Mouse (Mus musculus) megakaryocyte, embryonic 14.5 days (primary cell): ENCODE measurements at regions not wholly inside any gene's neighbourhood (a gene's known extent, or its start where the extent isn't known, plus 50 kb on each side); places are given as distances from the start of the nearest gene placed in this dataset.

ENCODE experiments used
- FLI1 ChIP-seq: IDR thresholded peaks from 2 replicates; pipeline ENCODE4 v1.6.1; 2012; ENCODE audit warnings: low read length, inconsistent platforms, mixed read lengths
- GATA1 ChIP-seq: IDR thresholded peaks from 3 replicates; pipeline ENCODE4 v1.6.1; 2012; ENCODE audit warnings: mixed read lengths, low read length, inconsistent platforms, borderline replicate concordance

DNA sequence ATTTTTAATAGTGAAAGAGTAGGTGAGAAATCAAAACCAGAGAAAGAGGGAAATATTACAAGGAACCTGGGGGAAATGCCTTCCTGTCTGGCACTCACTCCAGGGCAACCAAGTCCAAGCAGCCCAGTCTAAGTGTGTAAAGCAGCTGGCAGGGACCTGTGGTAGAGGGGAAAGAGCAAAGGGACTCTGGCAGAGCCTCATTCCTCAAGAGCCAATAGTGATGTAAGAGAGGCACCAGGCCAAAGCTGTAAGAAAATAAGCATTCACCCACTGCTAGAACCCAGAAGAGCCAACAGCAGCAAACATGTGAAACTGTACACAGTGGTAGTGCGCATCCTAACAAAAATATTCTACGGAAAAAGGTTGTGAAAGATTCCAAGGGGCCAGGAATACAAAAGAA is 301.7 kb downstream of the Sox4 start:
- TF ChIP-seq GATA1 (no peak), FLI1 (no peak)
